Mouse (Mus musculus) olfactory bulb, adult 2 months (tissue): ENCODE data around the gene Slc24a4.

Source experiments
- CTCF ChIP-seq: fragments of 200-500 bp; IDR thresholded peaks from 2 replicates; pipeline ENCODE4 v1.5.1; 2012; ENCODE audit warnings: low read depth, mild to moderate bottlenecking, low read length, moderate library complexity; ENCODE audit not compliant: insufficient read depth
- POLR2A ChIP-seq: fragments of 200-500 bp; IDR thresholded peaks from 2 replicates; pipeline ENCODE4 v1.6.1; 2012; ENCODE audit warnings: mild to moderate bottlenecking, low read depth, low read length, moderate library complexity; ENCODE audit not compliant: insufficient read depth

DNA sequence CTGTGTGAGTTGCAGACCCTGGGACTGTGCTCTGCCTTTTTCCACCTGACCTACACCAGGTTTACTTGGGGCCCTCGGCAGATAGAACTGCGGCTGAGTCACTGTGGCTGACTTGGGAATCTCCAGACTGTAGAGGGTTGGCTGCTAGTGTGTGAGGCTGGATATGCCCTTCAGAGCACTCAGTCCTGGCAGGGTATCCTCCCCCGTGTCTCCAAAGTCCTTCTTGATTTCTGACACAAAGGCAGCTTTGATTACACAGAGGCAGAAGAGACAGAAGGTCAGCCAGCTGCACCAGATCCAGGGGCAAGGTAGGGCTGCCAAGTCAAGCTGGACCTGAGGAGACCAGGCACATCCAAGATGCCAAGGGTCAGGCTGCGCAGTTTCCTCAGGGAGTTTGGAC, 142.9 kb downstream of the Slc24a4 start:
- TF ChIP-seq CTCF (no peak), POLR2A (no peak)
